Mouse (Mus musculus) hematopoietic stem cell, adult 5-6 weeks (primary cell): ENCODE results near the gene Robo1. TPM values are rescaled to one million over a fixed set of nuclear protein-coding genes. Genes with fewer than 3 reads are reported as not detected.

Experiments
- ATAC-seq, 2 experiments: fragments of 125-278 bp in 1 of 2; replicated peaks in 1 of 2; 2 replicates each; pipeline ENCODE4 v1.8.0; 2016 to 2017; ENCODE audit warnings: inconsistent platforms in 2 of 2, mild to moderate bottlenecking in 2 of 2, moderate number of reproducible peaks in 2 of 2, low read depth in 1 of 2, moderate TSS enrichment in 1 of 2; ENCODE audit not compliant: low FRiP score in 2 of 2, poor library complexity in 2 of 2, severe bottlenecking in 2 of 2, insufficient read depth in 1 of 2, low TSS enrichment in 1 of 2
- total RNA-seq: library from RNA; stranded (forward); fragments of 172-1452, 232-1000 nt; gene quantifications from 2 replicates; pipeline ENCODE4 v1.2.3, GENCODE M21; 2017

Gene Robo1
- total RNA-seq, 1 experiment from 2014 or later, result 0.40 TPM

DNA sequence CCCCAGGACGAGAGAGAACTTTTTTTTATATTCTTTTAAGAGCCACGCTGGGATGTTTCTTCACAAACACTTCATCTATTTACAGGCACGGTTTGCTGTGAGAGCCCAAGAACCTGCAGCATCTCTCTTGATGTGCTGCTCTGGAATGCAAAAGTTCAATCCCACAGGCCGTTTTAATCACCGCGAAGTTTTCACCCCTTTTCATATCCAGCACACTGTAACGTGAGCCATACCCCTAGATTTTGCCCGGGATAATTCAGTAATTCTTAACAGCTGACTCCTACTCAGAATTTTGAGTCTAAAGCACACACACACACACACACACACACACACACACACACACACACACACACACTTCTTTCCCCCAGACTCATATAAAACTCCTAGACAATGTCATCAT, 337.8 kb downstream of the Robo1 start:
- no peak for ATAC-seq

DNA sequence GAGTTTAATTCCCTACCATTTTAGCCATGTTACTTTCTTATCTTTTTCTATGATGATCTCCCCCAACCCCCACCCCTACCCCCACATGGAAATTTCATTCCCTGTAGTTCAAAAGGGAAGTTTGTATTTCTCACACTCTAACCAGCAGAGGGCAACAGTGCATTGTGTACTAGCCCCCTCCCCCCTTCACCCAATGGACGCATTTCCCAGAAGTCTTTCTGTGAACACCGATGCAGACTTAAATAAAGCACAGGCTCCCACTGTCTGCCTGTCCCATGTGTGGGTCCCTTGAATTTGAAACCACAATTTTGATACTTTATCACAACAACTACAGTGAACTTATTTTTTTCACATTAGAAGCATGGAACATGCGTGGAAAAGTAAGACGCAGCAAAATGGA, 341.2 kb downstream of the Robo1 start:
- ATAC-seq, result peak; percentile 51 to 76; a peak in 3 of 4 replicates

DNA sequence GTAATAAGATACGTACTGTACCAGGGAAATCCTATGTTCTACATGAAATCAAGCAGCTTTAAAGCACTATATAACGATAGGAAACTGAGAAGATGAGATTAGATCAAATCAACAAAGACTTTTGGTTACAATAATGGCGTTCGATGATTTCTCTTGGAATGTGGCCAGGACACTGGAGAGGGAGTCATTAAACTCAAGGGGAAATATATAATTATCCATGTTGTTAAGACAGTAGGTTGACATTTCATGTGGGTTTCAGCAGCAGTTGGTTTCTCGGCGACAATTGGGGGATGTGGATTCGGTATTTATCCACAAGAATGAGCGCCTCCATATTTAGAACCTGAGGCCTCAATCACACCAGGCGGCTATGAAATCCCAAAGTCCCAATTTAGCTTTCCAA, 347.3 kb downstream of the Robo1 start:
- ATAC-seq, result no peak

DNA sequence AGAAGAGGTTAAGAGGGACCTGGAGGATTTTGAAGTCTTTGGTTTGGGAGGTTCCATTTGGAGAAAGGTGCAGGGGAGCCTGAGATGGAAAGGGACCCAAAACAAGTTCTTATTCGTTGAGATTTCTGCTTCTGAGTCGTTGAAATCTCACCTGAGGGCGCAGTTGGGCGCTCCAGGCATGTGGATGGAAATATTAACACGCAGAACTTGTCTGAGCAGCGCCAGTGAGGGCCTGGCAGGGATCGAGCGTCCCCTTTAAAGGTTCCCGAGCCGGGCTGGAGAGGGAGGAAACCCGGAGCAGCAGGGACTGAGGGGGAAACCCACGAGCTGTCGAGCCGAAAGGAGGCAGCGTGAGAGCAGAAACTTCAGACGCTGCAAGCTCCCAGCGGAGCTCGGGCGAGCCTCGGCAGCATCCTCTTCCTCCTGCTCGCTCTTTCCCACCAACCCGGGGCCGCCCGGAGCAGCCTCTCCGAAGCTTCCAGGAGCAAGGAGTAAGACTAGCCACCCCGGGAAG, 354.8 kb downstream of the Robo1 start:
- ATAC-seq, result peak; percentile 10 to 61; a peak in 2 of 4 replicates

DNA sequence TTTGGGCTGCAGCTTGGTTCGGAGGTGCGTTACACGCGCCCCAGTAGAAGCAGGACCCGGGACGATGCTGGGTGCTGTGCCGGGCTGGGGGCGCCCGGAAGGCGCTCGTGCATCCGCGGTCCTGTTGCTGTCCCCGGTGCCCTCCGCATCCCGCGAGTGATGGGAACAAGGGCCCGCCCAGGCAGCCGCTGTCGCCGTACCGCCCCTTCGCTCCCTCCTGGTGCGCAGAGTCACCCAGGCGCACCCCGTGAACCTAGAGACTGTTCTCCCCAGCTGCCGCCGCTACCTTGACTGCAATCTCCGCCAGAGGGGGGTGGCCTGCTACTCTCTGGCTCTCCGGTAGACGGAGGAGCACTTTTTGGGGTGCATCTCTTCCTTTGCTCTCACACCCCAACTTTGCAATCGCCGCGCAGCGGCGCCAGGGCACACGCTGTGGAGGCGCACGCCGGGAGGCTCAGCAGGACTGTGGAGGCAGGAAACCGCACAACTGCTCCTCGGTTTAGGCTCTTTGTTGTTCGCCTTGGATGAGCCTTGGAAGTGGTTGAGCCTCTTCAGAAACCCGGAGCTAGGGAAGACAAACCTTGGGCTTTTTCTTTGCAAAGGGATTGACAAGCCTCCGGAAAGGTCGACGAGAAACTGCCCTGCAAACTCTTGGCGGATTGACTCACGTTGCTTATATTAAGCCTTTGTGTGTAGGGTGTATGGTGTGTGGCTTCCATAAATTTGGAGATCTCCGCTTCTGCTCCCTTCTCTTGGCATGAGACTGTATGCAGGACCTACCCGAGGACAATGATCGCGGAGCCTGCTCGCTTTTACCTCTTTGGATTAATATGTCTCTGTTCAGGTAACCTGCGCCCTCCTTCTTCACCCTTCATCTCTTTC, 355.5 kb downstream of the Robo1 start:
- peak; percentile 44 to 59 for ATAC-seq

DNA sequence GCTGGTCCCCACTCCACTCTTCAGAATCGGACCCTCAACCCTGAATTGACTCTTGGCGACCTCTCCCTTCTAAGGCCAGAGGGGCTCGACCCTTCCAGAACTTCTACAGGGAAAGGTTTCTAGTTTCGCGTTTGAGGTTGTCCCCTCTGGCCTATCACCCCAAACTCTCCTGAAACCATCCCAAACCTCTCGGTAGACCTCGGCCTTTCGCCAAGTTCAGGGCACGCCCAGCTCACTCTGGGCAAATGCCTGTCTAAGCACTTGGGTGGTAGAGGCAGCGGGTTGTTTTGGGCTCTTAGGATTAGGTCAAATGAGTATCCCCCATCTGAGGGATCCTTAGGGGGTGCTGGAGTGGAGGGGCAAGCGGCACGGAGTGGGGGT, 356.1 kb downstream of the Robo1 start:
- no peak for ATAC-seq

DNA sequence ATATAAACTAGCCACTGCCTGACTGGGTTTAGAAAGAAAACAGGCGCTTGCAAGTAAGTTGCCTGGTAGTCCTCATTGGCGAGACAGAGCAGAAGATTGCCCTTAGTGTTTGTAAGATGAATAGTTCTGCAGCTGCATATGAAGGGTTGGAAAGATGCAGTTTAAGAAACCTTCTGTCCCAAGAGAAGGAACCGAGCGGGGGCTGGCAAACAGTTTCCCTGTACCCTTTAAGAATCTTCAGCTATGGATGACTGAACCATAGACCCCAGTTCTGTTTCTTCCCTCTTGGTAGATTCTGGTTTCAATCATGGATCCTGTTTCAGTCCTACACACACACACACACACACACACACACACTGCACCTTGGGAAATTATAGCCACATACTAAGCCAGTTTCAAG, 356.7 kb downstream of the Robo1 start:
- ATAC-seq, result no peak

DNA sequence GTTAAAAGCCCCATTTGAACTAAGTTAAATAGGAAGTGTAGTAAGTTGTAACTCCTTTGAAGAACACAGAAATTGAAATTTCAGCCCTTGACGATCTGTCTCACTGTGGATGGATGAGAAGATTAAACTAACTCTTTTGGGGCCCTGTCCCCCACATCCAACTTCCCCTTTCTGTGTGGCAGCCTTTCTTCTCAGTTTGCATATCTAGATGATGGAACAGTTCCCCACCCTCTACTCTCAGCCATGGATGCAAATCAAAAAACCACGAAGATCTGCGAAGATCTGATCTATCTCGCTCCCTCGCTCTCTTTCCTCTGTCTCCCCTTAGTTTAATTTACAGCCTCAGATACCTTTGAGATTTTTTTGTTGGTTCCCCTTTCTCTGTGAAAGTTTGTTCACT, 357.3 kb downstream of the Robo1 start:
- ATAC-seq, result peak; percentile 37 to 52

DNA sequence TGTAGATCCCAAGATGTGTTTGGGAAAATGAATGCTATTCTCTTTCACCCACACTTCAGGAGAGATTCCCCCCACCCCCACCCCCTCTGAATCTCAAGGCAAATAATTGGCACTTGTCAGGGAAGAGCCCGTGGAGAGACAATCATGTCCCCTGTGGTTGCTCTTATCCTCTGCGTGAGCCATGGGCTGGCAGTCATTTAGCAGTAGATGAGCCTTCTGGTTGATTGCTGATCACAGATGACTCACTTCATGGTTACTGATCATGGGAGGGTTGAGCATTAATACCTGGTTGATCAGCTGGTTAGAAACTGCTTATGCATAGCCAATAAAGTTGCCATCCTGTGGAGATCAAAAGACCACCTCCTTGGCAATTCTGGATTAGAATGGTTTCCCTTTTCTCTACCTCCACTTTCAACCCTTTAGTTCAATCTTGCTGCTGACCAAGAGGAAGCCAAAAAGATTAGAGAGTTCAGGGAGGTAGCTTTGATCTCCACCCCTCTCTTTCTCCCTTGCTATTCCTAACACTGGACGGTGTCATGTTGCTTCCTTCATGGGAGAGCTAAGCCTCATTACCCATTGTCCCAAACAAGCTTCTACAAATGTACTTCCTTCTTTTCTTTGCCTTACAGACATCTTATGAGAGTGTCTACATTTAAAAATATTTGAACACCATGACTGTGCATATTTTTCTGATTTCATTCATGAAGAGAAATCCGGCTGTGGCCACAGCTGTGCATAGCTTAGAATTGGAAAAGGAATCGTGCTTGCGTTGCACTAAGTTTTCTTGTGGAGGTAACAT, 362.3 kb downstream of the Robo1 start:
- ATAC-seq, result peak; percentile 87 to 89

DNA sequence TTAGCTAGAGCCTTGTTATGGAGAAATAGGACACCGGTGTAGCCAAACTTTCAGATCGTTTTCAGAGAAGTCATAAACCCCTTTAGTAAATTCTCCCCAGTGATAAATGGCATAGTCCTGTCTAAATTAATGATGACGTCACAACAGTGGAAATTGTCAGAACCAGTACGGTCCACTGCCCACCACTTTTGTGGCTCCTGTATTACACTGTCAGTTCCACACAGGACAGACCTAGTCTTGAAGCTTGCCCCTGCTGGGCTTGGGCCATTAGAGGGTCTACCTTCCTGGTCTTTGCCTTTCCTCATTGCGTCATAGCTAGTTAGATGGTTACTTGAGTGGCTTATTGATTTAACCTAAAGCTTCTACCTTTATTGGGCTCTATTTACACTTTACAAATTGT, 369.1 kb downstream of the Robo1 start:
- ATAC-seq, result no peak

DNA sequence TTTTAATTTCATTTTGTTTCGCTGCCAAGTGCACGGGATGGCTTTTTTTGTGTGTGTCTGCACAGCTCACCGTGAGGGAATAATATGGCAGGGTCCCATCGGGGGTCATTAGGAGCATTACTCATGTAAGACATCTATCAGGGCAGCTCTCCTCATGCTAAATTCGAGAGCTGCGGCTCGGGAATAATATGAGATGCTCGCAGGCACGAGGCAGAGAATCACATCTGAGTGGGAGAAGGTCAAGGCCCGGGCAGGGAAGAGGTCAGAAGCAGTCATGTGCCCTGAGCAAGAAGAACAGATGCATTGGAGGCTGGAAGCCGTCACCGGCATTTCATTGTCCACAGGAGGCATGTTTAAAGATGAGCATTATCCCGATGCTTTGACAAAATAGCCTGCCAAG, 370.3 kb downstream of the Robo1 start:
- ATAC-seq, result no peak

DNA sequence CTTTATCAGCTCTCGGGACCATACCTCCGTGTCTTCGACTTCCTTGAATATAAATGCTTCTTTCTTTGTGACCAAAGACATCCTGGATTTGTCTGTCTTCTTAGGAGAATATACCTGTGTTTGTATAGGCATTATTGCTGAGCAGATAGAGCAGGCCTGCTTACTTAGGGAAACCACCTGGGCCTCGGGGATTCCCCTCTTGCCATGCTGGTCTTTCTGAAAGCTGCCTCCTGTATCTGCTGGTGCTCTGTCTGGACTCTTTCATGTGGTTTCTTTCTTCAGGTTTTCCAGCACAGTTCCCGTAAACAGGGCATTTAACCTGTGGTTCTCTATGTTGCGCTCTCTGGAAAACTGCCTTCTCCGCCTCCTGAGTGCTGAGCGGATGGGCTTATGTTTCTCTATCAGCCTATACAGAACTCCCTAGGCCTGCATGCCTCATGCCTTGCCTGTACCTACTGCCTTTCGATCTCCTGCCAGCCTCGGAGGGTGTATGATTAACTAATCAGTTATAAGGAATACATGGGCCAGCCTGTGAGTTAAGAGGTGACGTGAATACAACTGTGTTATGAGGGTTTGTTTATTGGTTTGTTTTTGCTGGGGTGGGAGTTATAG, 370.9 kb downstream of the Robo1 start:
- no peak for ATAC-seq

DNA sequence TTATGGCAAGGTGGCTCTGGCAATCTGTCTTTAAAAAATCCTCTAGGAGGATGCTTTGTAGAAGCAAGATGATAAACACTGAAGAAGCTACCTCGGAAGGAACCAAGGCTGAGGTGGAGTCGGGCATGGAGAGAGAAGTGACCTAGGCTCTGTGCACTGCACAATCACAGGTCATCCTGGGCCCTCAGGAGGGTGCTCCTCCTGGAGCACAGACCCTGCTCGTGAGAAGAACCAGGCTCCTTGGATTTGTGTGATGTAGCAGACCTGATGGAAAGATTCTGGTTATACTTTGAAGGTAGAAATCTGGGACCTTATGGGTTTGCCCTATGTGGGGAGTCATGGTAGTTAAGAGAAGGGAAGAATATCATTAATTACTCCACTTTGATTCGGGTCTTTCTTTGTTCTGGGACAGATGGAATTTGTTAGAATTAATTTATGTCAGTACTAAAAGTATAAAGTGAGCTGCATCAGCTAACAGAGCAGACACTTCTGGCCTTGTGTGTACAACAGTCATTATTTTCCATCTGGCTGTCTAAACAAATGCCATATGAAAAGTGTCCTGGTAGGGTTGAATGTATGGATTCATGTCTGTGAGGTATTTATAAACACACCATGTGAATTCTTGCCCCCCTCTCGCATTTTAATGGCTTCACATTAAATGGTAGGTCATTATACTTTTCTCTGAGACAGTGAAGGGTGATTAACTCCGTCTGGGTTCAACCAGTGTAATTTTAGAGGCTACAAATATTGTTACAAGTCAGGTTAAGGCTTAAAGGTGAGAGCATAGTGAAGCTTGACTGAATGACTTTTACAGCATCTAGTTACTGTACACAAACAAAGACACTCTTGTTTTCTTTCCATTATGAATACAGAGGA, 377.7 kb downstream of the Robo1 start:
- ATAC-seq, result no peak

DNA sequence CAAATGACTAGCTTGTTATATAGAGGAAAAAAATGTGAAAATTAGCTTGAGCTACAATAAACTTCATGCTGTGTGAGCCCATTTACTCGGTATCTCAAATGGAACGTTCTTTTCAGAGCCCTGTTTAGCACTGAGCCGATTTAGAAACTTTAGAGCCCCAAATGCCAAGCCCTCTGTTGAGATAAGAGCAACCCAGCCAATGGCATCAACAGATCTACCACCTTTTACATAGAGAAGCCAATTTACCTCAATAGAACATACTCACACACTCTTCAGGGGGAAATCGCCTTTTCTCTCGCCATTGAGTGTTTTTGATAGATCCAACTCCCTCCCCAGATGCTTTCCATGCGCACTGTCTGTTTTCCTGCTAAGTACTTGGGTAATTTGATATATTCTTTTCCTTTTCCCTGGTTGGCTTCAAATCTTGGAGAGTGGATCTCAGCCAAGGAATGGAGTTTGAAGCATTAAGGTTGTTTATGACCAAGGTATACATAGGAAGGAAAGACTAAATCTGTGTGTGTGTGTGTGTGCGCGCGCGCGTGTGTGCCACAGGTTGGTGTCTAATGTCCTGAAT, 378.5 kb downstream of the Robo1 start:
- no peak for ATAC-seq

DNA sequence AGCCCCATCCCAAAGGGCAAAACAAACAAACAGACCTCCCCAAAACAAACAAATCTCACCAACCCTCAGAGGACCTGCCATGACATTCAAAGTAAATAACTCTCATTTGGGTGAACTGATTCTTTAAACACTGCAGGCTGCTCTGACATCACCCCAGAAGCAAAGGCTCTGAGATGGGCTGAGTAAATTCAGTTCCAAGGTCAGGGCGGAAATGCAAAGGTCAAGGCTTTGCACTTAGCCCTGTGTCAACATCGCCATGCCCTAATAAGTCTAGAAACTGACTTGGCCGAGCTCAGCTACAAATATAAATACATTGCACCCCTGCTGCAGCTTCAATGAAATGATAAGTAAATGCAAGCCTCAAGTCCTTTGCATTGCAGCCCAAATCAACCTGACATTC, 379.5 kb downstream of the Robo1 start:
- no peak for ATAC-seq

DNA sequence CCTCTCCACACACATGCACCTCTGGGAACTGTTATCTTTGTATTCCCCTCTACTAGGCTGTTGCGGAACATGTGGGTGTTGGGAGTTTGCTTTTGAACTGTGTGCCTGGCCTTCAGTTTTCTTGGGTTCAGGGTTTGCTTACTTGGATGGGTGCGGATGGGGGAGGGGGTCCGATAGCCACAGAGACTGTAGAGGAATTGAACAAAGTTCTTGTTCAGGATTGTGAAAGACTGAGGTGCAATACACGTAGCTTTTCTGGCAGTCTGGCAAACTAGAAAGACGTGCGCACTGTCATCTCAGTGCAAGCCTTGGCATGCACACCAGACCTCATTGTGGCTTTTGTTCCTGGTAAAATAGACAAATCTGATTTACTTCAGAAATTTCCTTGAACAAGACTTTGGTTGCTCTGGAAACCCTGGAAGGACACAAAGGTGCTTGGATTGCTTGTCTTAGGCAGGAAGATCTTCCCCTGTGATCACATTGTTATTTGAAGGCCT, 380.1 kb downstream of the Robo1 start:
- ATAC-seq, result no peak

DNA sequence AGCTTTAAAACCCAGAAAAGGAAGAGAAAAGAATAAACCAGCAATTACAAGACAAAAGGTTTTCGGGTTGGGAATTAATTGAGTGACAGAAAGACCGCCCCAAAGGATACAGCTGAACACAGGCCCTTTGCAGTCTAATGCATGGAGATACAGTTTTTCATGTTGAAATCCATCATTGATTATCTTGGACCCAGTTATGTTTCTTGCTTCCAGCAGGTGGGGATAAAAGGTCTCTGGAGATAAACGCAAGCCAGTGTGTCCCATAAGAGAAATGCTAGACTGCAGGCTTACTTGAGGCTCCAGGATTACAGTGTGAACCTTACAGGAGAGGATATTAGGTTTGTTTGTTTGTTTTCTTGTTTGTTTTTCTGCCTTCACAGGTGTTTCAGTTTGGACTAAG, 383.8 kb downstream of the Robo1 start:
- ATAC-seq, result no peak
